Mouse (Mus musculus) lung, postnatal 25 days (tissue): ENCODE results near the gene D930048N14Rik.
"Not testable (repeated sequence)": the region's sequence is repeated elsewhere in the genome, so short reads cannot be mapped to it uniquely, and the experiment has no call there.

ENCODE experiments used
- DNase-seq: peaks from one replicate; pipeline ENCODE4 v3.0.0; 2022; ENCODE audit warnings: low spot score

D930048N14Rik gene

DNA sequence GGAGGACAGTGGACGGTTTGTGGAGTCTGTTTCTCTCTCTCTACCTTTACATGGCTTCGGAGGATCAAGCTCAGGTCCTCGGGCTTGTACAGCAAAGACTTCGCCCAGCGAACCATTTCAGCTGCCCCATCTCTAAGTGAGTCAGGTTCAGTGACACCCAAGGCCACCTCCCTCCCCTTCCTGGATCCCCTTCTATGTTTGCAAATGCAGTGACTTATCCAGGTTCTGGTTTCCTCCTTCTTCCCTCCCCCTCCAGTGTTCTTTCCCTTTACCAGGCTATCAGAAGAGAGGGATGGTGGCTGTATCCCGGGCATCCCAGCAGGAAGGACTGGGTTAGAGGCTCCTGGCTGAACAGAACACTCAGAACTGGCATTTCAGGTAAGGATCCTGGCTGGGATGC lies 3.0 kb downstream of the D930048N14Rik start:
- DNase-seq: no peak

GRCm38 (mm10) chr11:51654891-51655290 lies 4.1 kb downstream of the D930048N14Rik start:
- no peak for DNase-seq

DNA sequence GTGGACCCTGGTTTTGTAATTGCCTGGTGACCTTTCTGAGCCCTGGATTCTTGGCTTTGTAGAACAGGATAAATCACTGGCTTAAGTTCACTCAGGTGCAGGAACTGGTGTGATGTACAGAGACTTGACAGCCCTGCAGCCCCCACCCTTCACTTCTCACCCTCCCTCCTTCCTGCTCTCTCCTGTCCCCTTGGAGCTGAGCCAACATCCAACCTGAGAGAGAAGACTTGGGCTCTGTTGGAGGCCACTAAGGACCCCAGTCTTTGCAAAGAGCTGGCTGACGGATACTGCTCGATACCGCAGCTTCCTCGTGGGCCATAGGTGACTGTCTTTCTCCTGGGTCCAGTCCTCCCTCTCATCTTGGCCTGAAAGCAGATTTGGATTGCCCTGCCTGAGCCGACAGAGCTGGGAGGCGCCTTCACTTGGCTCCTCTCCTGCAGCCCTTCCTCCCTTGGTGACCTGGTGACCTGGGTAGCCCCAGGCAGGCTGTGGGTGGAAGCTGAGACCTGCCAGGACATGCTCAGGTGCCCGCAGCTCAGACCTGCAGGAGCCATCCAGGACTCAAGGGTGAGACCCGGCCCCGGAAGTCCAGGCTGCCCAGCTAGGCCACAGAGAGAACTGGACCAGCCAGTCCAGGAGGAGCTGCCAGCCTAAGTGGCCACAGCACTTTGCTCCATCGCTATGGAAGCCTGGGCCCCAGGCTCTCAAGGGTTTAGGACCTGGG lies 6.2 kb downstream of the D930048N14Rik start:
- DNase-seq: no peak

- DNase-seq: no peak
Observed at GRCm38 (mm10) chr11:51658291-51658690, 7.5 kb downstream of the D930048N14Rik start.

DNA sequence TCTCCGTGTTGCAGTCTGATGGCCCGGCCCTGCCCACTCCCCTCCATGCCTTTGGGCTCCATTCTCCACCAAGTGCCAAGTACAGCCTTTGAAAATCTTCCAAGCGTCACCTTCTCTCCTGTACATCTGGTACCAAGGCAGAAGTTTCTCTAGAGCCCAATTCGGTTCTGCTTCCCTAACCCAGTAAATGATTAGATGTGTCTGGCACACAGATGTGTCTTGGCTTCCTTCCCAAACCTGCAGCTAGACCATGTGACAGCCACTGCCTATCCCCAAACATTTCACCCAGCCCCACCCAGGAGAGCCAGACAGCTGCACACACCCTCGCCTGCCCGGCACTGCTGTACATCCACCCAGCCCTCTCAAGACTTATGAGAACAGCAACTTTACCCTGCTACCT lies 8.0 kb downstream of the D930048N14Rik start:
- peak; percentile 52 for DNase-seq

GRCm38 (mm10) chr11:51661867-51662365 lies 11.2 kb downstream of the D930048N14Rik start:
- no peak for DNase-seq

- DNase-seq: no peak
Observed at GRCm38 (mm10) chr11:51662632-51663031, 11.9 kb downstream of the D930048N14Rik start.

DNA sequence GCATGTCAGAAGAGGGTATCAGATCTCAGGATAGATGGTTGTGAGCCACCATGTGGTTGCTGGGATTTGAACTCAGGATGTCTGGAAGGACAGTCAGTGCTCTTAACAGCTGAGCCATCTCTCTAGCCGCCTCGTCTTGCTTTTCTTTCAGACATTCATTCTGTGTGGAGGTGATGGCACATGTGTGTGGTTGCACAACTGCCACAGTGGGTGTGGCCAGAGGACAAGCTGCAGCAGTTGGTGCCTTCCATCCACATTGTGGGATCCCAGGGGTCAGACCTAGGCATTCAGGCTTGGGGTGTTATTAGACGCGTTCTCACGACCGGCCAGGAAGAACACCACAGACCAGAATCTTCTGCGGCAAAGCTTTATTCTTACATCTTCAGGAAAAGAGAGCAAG lies 14.0 kb downstream of the D930048N14Rik start:
- not testable (repeated sequence) for DNase-seq

DNA sequence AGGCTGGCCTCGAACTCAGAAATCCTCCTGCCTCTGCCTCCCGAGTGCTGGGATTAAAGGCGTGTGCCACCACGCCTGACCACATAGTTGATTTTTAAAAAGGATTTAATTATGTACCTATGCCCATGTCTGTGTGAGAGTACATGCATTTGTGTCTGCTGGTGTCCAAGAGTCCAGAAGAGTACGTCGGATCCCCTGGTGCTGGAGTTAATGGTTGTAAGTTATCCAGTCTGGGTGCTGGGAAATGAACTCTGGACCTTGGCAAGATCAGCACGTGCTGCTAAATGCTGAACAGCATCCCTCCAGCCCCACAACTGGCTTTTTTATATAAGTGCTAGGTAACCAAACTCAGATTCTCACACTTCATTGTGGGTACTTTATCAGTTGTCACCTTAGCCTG lies 20.1 kb downstream of the D930048N14Rik start:
- DNase-seq: no peak

- DNase-seq: no peak
Observed at GRCm38 (mm10) chr11:51671376-51671775, 20.6 kb downstream of the D930048N14Rik start.

- DNase-seq: no peak
Observed at GRCm38 (mm10) chr11:51673291-51673690, 22.5 kb downstream of the D930048N14Rik start.

DNA sequence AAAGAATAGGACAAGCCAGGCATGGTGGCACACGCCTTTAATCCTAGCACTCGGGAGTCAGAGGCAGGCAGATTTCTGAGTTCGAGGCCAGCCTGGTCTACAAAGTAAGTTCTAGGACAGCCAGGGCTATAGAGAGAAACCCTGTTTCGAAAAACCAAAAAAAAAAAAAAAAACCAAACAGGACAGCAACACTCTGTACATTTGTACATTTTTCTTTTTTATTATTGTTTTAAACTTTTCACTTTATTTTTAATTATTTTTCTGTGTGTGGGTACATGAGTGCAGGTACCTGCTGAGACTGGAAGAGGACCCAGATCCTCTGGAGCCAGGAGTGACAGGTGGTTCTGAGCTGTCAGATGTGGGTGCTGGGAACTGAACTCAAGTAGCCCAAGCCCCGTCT lies 24.6 kb downstream of the D930048N14Rik start:
- DNase-seq: no peak

DNA sequence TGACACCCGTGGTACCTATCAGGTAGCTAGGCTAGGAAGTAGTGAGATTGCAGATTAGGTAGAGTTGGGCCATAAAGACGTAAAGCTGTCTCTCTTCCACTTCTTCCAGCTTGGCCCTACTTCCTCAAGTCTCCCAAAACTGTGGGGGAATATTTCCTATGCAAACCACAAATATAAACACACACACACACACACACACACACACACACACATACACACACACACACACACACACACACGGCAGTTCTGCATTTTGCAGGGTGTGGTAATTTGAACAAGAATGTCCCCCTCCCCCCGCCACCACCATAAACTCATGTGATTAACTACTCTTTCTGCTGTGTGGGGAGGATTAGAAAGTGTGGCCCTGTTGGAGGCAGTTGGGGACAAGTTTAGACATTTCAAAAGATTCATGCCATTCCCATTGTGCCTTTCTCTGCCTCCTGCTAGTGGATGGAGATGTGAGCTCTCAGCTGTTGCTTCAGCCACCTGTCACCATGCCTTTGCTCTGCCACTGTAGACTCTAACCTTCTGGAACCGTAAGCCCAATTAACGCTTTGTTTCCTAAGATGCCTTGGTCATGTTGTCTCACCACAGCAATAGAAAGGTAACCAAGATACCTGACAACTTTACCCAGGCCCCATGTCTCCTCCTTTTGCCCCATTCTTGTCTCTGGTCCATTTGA lies 27.1 kb downstream of the D930048N14Rik start:
- DNase-seq: no peak

DNA sequence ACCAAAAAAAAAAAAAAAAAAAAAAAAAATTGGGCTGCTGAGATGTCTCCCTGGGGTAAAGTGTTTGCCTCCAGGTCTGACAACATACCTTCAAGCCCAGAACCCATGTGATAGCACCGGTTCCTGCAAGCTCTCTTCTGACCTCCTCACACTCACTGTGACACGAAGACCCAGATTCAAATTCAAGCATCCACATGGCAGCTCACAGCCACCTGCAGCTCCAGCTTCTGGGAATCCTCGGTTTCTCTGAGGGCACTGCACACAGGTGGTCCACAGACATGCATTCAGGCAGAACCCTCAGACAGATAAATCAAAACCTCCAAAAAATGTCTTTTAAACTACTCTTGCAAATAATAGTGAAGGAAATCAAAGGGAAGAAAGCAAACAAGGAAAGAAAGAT lies 28.7 kb downstream of the D930048N14Rik start:
- DNase-seq: no peak

- peak; percentile 89 for DNase-seq
Observed at GRCm38 (mm10) chr11:51681324-51681975, 30.7 kb downstream of the D930048N14Rik start.

DNA sequence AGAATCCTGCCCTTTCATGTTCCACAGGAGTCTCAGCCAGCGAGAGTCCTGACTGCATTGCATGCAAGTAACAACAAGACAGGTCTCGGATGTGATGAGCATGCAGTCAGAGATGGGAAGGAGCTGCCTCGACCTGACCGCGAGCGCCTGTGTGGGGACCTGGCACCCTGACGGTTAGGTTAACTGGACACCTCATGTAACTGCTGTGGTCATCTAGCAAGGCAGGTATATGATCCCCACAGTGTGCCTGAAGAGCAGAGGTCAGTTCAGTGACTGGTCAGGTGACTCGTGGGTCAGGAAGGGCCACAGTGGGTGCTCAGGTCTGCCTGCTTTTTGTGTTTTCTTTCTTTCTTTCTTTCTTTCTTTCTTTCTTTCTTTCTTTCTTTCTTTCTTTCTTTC lies 31.2 kb downstream of the D930048N14Rik start:
- DNase-seq: no peak

GRCm38 (mm10) chr11:51688330-51689328 lies 37.9 kb downstream of the D930048N14Rik start, which contains the start of gene 0610009B22Rik:
Gene 0610009B22Rik (minus strand): TSS chr11:51688874.
- peak; percentile 100 for DNase-seq

DNA sequence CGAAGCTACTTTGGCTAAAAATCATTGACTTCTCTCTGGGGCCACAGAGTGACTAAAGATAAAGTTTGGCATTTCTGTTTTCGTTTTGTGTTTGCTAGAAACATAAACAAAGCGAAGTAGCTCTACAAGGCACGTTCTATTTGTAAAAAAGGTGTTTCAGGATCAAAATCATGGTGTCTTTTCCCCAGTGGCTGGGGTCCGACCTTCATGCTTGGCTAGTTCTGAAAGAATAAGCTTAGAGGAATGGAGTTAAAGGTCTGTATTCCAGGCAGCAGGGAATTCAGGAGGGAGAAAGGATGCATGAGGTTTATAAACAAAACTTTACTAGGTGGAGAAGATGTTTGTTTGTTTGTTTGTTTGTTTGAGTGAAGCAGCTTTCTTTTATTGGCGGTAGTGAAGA lies 38.6 kb downstream of the D930048N14Rik start:
- DNase-seq: no peak

DNA sequence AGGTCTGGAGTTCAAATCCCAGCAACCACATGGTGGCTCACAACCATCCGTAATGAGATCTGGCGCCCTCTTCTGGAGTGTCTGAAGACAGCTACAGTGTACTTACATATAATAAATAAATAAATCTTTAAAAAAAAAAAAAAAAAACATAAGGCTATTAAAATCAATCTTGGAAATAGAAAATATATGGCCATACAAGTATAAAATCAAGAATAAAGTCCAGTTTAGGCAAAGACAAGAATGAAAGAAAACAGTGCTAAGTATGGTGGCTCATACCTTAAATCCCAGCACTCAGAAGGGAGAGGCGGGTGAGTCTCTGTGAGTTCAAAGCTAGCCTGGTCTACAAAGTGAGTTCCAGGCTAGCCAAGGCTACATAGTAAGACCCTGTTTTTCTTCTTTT lies 39.8 kb downstream of the D930048N14Rik start:
- DNase-seq: not testable (repeated sequence)

DNA sequence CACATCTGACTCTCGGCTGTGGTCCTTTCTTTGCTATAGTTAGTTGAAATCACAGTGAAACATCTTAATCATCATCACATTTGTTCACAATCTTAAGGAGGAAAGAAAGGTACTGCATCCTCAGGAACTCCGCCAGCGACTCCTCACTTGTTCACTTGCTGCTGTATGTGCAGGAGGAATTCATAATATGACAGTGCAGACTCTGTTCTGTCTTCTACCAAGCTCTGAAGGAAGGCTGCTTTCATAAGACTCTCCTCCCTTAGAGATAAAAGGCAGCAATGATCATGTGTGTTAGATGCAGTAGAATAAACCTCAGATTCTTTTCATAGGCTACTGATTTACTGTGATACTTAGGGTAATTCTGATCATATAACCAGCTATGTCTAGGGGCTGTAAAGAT lies 44.2 kb downstream of the D930048N14Rik start:
- no peak for DNase-seq

DNA sequence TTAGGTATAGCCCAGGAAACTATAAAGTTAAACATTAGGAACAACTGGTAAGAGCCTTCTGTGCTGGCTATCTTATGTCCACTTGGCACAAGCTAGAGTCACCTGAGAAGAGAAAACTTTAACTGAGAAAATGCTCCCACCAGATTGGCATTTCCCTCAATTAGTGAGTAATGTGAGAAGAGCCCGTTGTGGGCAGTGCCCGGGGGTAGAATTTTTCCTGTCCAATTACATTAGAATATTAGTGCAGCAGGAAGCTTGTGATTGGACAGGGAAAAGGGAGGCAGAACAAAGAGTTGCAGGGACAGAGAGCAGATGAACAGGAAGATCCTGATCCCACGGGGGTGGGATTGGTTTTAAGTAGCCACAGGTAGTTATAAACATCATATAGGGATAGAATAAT lies 52.1 kb downstream of the D930048N14Rik start:
- DNase-seq: no peak
